In genomic region chr4:135985193-135985592, GRCm38 (mm10) we compare ENCODE assay signal across 11 mouse cellular contexts. TPM values are rescaled to one million over a fixed set of nuclear protein-coding genes. Genes with fewer than 3 reads are reported as not detected.
A peak's percentile ranks its signal among the peaks of the same experiment; 100 is the strongest.
DNase-seq lines count a peak whose midpoint lies in the region; ATAC-seq lines count a peak whose summit lies in the region.
"Had no signal": no experiment of that assay in that cellular context is flagged by ENCODE, and none has a peak within 500 bp of the region (broad histone marks: within the 10 kb centered on the region; RNA-seq: fewer than 3 reads in every experiment).

No protein-coding gene starts in this region.

- no peak for DNase-seq in forebrain, embryonic 10.5 days (ENCODE audit: extremely low spot score, low spot score)
- no peak for DNase-seq in midbrain, embryonic 10.5 days (ENCODE audit: low spot score)
- DNase-seq in cerebellum, adult 18-20 months: no peak
- no peak for DNase-seq in embryo, embryonic 10.5 days (ENCODE audit: low spot score)
- DNase-seq: adrenal gland, adult 8-10 months; cerebellum, adult 9-10 months; gastrocnemius, postnatal 14 days had no signal

- peak overlapping the region; percentile 99; the same call in 1 of the 2 replicates for H3K4me3 ChIP-seq in forebrain, embryonic 10.5 days
- H3K4me3 ChIP-seq in forebrain, embryonic 15.5 days: no peak overlapping the region
- H3K4me3 ChIP-seq in midbrain, embryonic 10.5 days: 0 out of 2 replicates have a peak overlapping the region, but pooled peaks have one; percentile 80
- no peak overlapping the region for H3K4me3 ChIP-seq in midbrain, embryonic 16.5 days (ENCODE audit: low read depth, low read length)
- no peak overlapping the region for H3K4me3 ChIP-seq in embryonic facial prominence, embryonic 15.5 days (replicated peaks)

- 90% methylated on average over 5 of the region's 5 CpGs for WGBS in forebrain, embryonic 10.5 days
- 90% methylated on average over 5 of the region's 5 CpGs for WGBS in forebrain, embryonic 15.5 days
- 90% methylated on average over 5 of the region's 5 CpGs for WGBS in midbrain, embryonic 10.5 days
- 94% methylated on average over 5 of the region's 5 CpGs for WGBS in midbrain, embryonic 16.5 days
- WGBS in embryonic facial prominence, embryonic 15.5 days: 84% methylated on average over 5 of the region's 5 CpGs

- no peaks in the 10 kb centered on the region for H3K27me3 ChIP-seq in forebrain, embryonic 10.5 days (ENCODE audit: poor library complexity, severe bottlenecking)
- no peaks in the 10 kb centered on the region for H3K27me3 ChIP-seq in forebrain, embryonic 15.5 days
- H3K27me3 ChIP-seq in midbrain, embryonic 10.5 days (ENCODE audit: low read depth, poor library complexity, severe bottlenecking): no peaks in the 10 kb centered on the region
- H3K27me3 ChIP-seq in midbrain, embryonic 16.5 days (ENCODE audit: control insufficient read depth, insufficient read depth, low read depth, low read length): no peaks in the 10 kb centered on the region
- no peaks in the 10 kb centered on the region for H3K27me3 ChIP-seq in embryonic facial prominence, embryonic 15.5 days

- no peak for ATAC-seq in forebrain, embryonic 15.5 days (replicated peaks)
- no peak for ATAC-seq in midbrain, embryonic 16.5 days
- no peak for ATAC-seq in embryonic facial prominence, embryonic 15.5 days (ENCODE audit: insufficient number of reproducible peaks, low FRiP score, low TSS enrichment, low read depth)
- peak; percentile 77 for ATAC-seq in megakaryocyte progenitor cell, adult 5-6 weeks (replicated peaks; ENCODE audit: poor library complexity)

- H3K4me1 ChIP-seq in forebrain, embryonic 10.5 days: peaks cover 30% of the 10 kb centered on the region
- H3K4me1 ChIP-seq in forebrain, embryonic 15.5 days: peaks cover 21% of the 10 kb centered on the region
- peaks cover 20% of the 10 kb centered on the region for H3K4me1 ChIP-seq in midbrain, embryonic 10.5 days
- peaks cover 18% of the 10 kb centered on the region for H3K4me1 ChIP-seq in midbrain, embryonic 16.5 days (ENCODE audit: control insufficient read depth, insufficient read depth, low read length)
- peaks cover 18% of the 10 kb centered on the region for H3K4me1 ChIP-seq in embryonic facial prominence, embryonic 15.5 days

- no peak overlapping the region for H3K27ac ChIP-seq in forebrain, embryonic 10.5 days
- no peak overlapping the region for H3K27ac ChIP-seq in forebrain, embryonic 15.5 days (replicated peaks)
- no peak overlapping the region for H3K27ac ChIP-seq in midbrain, embryonic 10.5 days (replicated peaks)
- H3K27ac ChIP-seq in midbrain, embryonic 16.5 days (ENCODE audit: low read length): no peak overlapping the region
- H3K27ac ChIP-seq in embryonic facial prominence, embryonic 15.5 days (replicated peaks): no peak overlapping the region

- H3K36me3 ChIP-seq in forebrain, embryonic 10.5 days (replicated peaks): peaks cover 53% of the 10 kb centered on the region
- H3K36me3 ChIP-seq in forebrain, embryonic 15.5 days: peaks cover 14% of the 10 kb centered on the region; the same call in 1 of the 2 replicates
- H3K36me3 ChIP-seq in midbrain, embryonic 10.5 days: peaks cover 50% of the 10 kb centered on the region
- peaks cover 13% of the 10 kb centered on the region; the same call in 1 of the 2 replicates for H3K36me3 ChIP-seq in midbrain, embryonic 16.5 days (ENCODE audit: control insufficient read depth, insufficient read depth, low read length)
- peaks cover 27% of the 10 kb centered on the region for H3K36me3 ChIP-seq in embryonic facial prominence, embryonic 15.5 days

- H3K9ac ChIP-seq in forebrain, embryonic 15.5 days (replicated peaks): no peak overlapping the region
- no peak overlapping the region for H3K9ac ChIP-seq in midbrain, embryonic 16.5 days (ENCODE audit: low read depth, low read length)
- no peak overlapping the region for H3K9ac ChIP-seq in embryonic facial prominence, embryonic 15.5 days

- H3K4me2 ChIP-seq in forebrain, embryonic 15.5 days (replicated peaks): no peak overlapping the region
- no peak overlapping the region for H3K4me2 ChIP-seq in midbrain, embryonic 16.5 days (ENCODE audit: low read length)
- peak overlapping the region; percentile 71; the same call in 1 of the 2 replicates for H3K4me2 ChIP-seq in embryonic facial prominence, embryonic 15.5 days (replicated peaks)

- no peaks in the 10 kb centered on the region for H3K9me3 ChIP-seq in forebrain, embryonic 10.5 days
- no peaks in the 10 kb centered on the region for H3K9me3 ChIP-seq in forebrain, embryonic 15.5 days
- no peaks in the 10 kb centered on the region for H3K9me3 ChIP-seq in midbrain, embryonic 10.5 days (replicated peaks)
- no peaks in the 10 kb centered on the region for H3K9me3 ChIP-seq in midbrain, embryonic 16.5 days (replicated peaks; ENCODE audit: control insufficient read depth, low read length, poor library complexity, severe bottlenecking)
- no peaks in the 10 kb centered on the region for H3K9me3 ChIP-seq in embryonic facial prominence, embryonic 15.5 days (replicated peaks)

RNA-seq across cellular contexts. Expression of gene Pithd1, which starts 1.9 kb away (rescaled TPM):
- 73.6 and 75.8 TPM in 2 replicates for polyA plus RNA-seq in forebrain, embryonic 10.5 days (2016; fragmentation: Nextera tagmentation; extraction: Ambion mirVana)
- 52.1 and 55.3 TPM in 2 replicates for polyA plus RNA-seq in forebrain, embryonic 15.5 days (2015; fragmentation: Nextera tagmentation; extraction: Ambion mirVana)
- polyA plus RNA-seq in midbrain, embryonic 10.5 days (2016; fragmentation: Nextera tagmentation; extraction: Ambion mirVana): 66.3 and 69.6 TPM in 2 replicates
- polyA plus RNA-seq in midbrain, embryonic 16.5 days (2015; fragmentation: Nextera tagmentation; extraction: Ambion mirVana): 68.3 and 72.0 TPM in 2 replicates
- polyA plus RNA-seq in embryonic facial prominence, embryonic 15.5 days (2015; fragmentation: Nextera tagmentation; extraction: Ambion mirVana): 52.7 and 56.7 TPM in 2 replicates
- 19.8 and 22.7 TPM in 2 replicates for total RNA-seq in megakaryocyte progenitor cell, adult 5-6 weeks (2015)
- 18.3 and 31.5 TPM in 2 replicates for total RNA-seq in megakaryocyte progenitor cell, adult 5-6 weeks (2017)

RNA-seq across cellular contexts. Expression of gene Lypla2, which starts 12.8 kb away (rescaled TPM):
- polyA plus RNA-seq in forebrain, embryonic 10.5 days (2016; fragmentation: Nextera tagmentation; extraction: Ambion mirVana): 204 and 210 TPM in 2 replicates
- 180 and 188 TPM in 2 replicates for polyA plus RNA-seq in forebrain, embryonic 15.5 days (2015; fragmentation: Nextera tagmentation; extraction: Ambion mirVana)
- 214 and 220 TPM in 2 replicates for polyA plus RNA-seq in midbrain, embryonic 10.5 days (2016; fragmentation: Nextera tagmentation; extraction: Ambion mirVana)
- 209 and 230 TPM in 2 replicates for polyA plus RNA-seq in midbrain, embryonic 16.5 days (2015; fragmentation: Nextera tagmentation; extraction: Ambion mirVana)
- 119 and 126 TPM in 2 replicates for polyA plus RNA-seq in embryonic facial prominence, embryonic 15.5 days (2015; fragmentation: Nextera tagmentation; extraction: Ambion mirVana)
- 37.2 and 42.6 TPM in 2 replicates for total RNA-seq in megakaryocyte progenitor cell, adult 5-6 weeks (2015)
- total RNA-seq in megakaryocyte progenitor cell, adult 5-6 weeks (2017): 15.7 and 21.9 TPM in 2 replicates

RNA-seq across cellular contexts. Expression of gene Gale, which starts 21.7 kb away (rescaled TPM):
- 39.7 and 41.0 TPM in 2 replicates for polyA plus RNA-seq in forebrain, embryonic 10.5 days (2016; fragmentation: Nextera tagmentation; extraction: Ambion mirVana)
- 35.2 and 35.6 TPM in 2 replicates for polyA plus RNA-seq in forebrain, embryonic 15.5 days (2015; fragmentation: Nextera tagmentation; extraction: Ambion mirVana)
- 47.2 and 47.6 TPM in 2 replicates for polyA plus RNA-seq in midbrain, embryonic 10.5 days (2016; fragmentation: Nextera tagmentation; extraction: Ambion mirVana)
- 41.2 and 47.7 TPM in 2 replicates for polyA plus RNA-seq in midbrain, embryonic 16.5 days (2015; fragmentation: Nextera tagmentation; extraction: Ambion mirVana)
- 44.7 and 48.0 TPM in 2 replicates for polyA plus RNA-seq in embryonic facial prominence, embryonic 15.5 days (2015; fragmentation: Nextera tagmentation; extraction: Ambion mirVana)
- 4.4 and 5.2 TPM in 2 replicates for total RNA-seq in megakaryocyte progenitor cell, adult 5-6 weeks (2015)
- 2.2 and 4.7 TPM in 2 replicates for total RNA-seq in megakaryocyte progenitor cell, adult 5-6 weeks (2017)

RNA-seq across cellular contexts. Expression of gene Eloa, which starts 36.4 kb away (rescaled TPM):
- 35.2 and 36.7 TPM in 2 replicates for polyA plus RNA-seq in forebrain, embryonic 10.5 days (2016; fragmentation: Nextera tagmentation; extraction: Ambion mirVana)
- 30.5 and 32.6 TPM in 2 replicates for polyA plus RNA-seq in forebrain, embryonic 15.5 days (2015; fragmentation: Nextera tagmentation; extraction: Ambion mirVana)
- 34.7 and 36.1 TPM in 2 replicates for polyA plus RNA-seq in midbrain, embryonic 10.5 days (2016; fragmentation: Nextera tagmentation; extraction: Ambion mirVana)
- 26.7 and 28.7 TPM in 2 replicates for polyA plus RNA-seq in midbrain, embryonic 16.5 days (2015; fragmentation: Nextera tagmentation; extraction: Ambion mirVana)
- polyA plus RNA-seq in embryonic facial prominence, embryonic 15.5 days (2015; fragmentation: Nextera tagmentation; extraction: Ambion mirVana): 43.0 and 44.8 TPM in 2 replicates
- 55.2 and 58.2 TPM in 2 replicates for total RNA-seq in megakaryocyte progenitor cell, adult 5-6 weeks (2015)
- 50.3 and 56.8 TPM in 2 replicates for total RNA-seq in megakaryocyte progenitor cell, adult 5-6 weeks (2017)

RNA-seq across cellular contexts. Expression of gene Hmgcl, which starts 38.9 kb away (rescaled TPM):
- polyA plus RNA-seq in forebrain, embryonic 10.5 days (2016; fragmentation: Nextera tagmentation; extraction: Ambion mirVana): 65.0 and 65.4 TPM in 2 replicates
- 61.3 and 66.6 TPM in 2 replicates for polyA plus RNA-seq in forebrain, embryonic 15.5 days (2015; fragmentation: Nextera tagmentation; extraction: Ambion mirVana)
- 64.5 and 70.1 TPM in 2 replicates for polyA plus RNA-seq in midbrain, embryonic 10.5 days (2016; fragmentation: Nextera tagmentation; extraction: Ambion mirVana)
- 59.3 and 68.6 TPM in 2 replicates for polyA plus RNA-seq in midbrain, embryonic 16.5 days (2015; fragmentation: Nextera tagmentation; extraction: Ambion mirVana)
- 78.2 and 79.8 TPM in 2 replicates for polyA plus RNA-seq in embryonic facial prominence, embryonic 15.5 days (2015; fragmentation: Nextera tagmentation; extraction: Ambion mirVana)
- total RNA-seq in megakaryocyte progenitor cell, adult 5-6 weeks (2015): 51.4 and 52.1 TPM in 2 replicates
- total RNA-seq in megakaryocyte progenitor cell, adult 5-6 weeks (2017): 39.7 and 48.1 TPM in 2 replicates

Comparison
In these comparisons a context has a peak if more than half of its experiments do, and no peak if none do; other contexts are left out.
1. H3K4me3 ChIP-seq: peak in forebrain, embryonic 10.5 days (single experiment) and midbrain, embryonic 10.5 days (single experiment); none in forebrain, embryonic 15.5 days (single experiment), midbrain, embryonic 16.5 days (single experiment) and embryonic facial prominence, embryonic 15.5 days (single experiment).